Mouse (Mus musculus): ENCODE measurements around the gene Tax1bp3.
A peak's percentile ranks its signal among the peaks of the same experiment; 100 is the strongest.

DNA sequence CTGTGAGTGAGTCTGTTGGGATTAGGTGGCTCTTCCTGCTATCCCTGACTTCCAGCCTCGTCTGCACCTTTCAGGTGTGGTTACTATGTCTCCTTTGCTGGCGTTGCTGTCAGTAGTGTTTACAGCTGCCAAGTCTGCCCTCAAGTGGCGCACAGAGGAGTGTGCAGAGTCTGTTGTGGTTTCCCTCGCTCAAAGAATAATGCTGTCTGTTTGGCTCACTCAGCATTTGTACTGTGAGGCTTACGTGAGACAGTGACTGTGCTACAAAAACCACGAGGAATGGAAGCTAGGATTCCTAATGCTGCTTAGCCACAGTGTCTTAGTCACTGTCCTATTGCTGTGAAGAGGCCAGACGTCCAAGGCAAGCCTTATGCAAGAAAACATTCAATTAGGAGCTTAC lies 45.9 kb upstream of the Tax1bp3 start:
- TF ChIP-seq CTCF (IDR thresholded peaks at IDR 0.05; ENCODE audit: borderline replicate concordance, extremely low read depth, insufficient read depth, insufficient read length) (peak; percentile 9; the same call in 1 of the 2 replicates), POLR2A (IDR thresholded peaks at IDR 0.05; ENCODE audit: borderline replicate concordance, extremely low read depth, insufficient read depth, insufficient read length, poor library complexity, severe bottlenecking) (no peak)
